Mouse (Mus musculus) liver, postnatal 0 days (tissue): ENCODE measurements at regions not wholly inside any gene's neighbourhood (a gene's known extent, or its start where the extent isn't known, plus 50 kb on each side); places are given as distances from the start of the nearest gene placed in this dataset.

Experiments
- CTCF ChIP-seq: sonication (generic); IDR thresholded peaks from 2 replicates; pipeline ENCODE4 v1.5.1; 2016; ENCODE audit warnings: antibody characterized with exemption, low read depth
- EP300 ChIP-seq: IDR thresholded peaks from 2 replicates; pipeline ENCODE4 v1.6.1; 2016; ENCODE audit warnings: antibody characterized with exemption, low read depth, mild to moderate bottlenecking

GRCm38 (mm10) chr16:9085133-9085532 lies 255.2 kb downstream of the 1810013L24Rik start:
- TF ChIP-seq CTCF (no peak), EP300 (no peak)
